ENCODE assay signal across 9 mouse cellular contexts in genomic region chr11:49794342-49795144, GRCm38 (mm10). TPM values are rescaled to one million over a fixed set of nuclear protein-coding genes. Genes with fewer than 3 reads are reported as not detected.
DNase-seq lines count a peak whose midpoint lies in the region; ATAC-seq and TF ChIP-seq lines count a peak whose summit lies in the region.
"Had no signal": no experiment of that assay in that cellular context is flagged by ENCODE, and none has a peak within 500 bp of the region (broad histone marks: within the 10 kb centered on the region; RNA-seq: fewer than 3 reads in every experiment).

No protein-coding gene starts in this region.

- H3K9me3 ChIP-seq in embryonic facial prominence, embryonic 12.5 days: no peaks in the 10 kb centered on the region
- H3K9me3 ChIP-seq in heart, embryonic 10.5 days: no peaks in the 10 kb centered on the region
- no peaks in the 10 kb centered on the region; the same call in 1 of the 2 replicates for H3K9me3 ChIP-seq in lung, embryonic 16.5 days (ENCODE audit: control insufficient read depth, low read length)

- H3K27me3 ChIP-seq in embryonic facial prominence, embryonic 12.5 days: no peaks in the 10 kb centered on the region
- peaks cover 5% of the 10 kb centered on the region; the same call in 1 of the 2 replicates for H3K27me3 ChIP-seq in heart, embryonic 10.5 days (ENCODE audit: insufficient read depth, poor library complexity, severe bottlenecking)
- H3K27me3 ChIP-seq in kidney, adult 2 months (replicated peaks; ENCODE audit: control insufficient read depth, insufficient read depth, low read length): no peaks in the 10 kb centered on the region
- H3K27me3 ChIP-seq in lung, embryonic 16.5 days (ENCODE audit: control insufficient read depth, insufficient read depth, low read depth, low read length): no peaks in the 10 kb centered on the region

- no peak for TF ChIP-seq CTCF in kidney, adult 2 months (conservative IDR thresholded peaks at IDR 0.05; ENCODE audit: insufficient read depth, insufficient read length, low read depth, low read length)

- H3K4me2 ChIP-seq in embryonic facial prominence, embryonic 12.5 days (replicated peaks): peak overlapping the region; percentile 95
- H3K4me2 ChIP-seq in lung, embryonic 16.5 days (ENCODE audit: low read depth, low read length): peak overlapping the region; percentile 98

- peak overlapping the region; percentile 78 for H3K27ac ChIP-seq in embryonic facial prominence, embryonic 12.5 days
- peak overlapping the region; percentile 87 for H3K27ac ChIP-seq in heart, embryonic 10.5 days
- no peak overlapping the region for H3K27ac ChIP-seq in kidney, adult 2 months (ENCODE audit: insufficient read depth, low read depth, low read length)
- H3K27ac ChIP-seq in lung, embryonic 16.5 days (ENCODE audit: low read length): no peak overlapping the region

- no peak; the same call in none of the 2 replicates for ATAC-seq in embryonic facial prominence, embryonic 12.5 days (ENCODE audit: insufficient number of reproducible peaks, insufficient read depth, low FRiP score, low TSS enrichment)
- peak; percentile 46; the same call in 1 of the 2 replicates for ATAC-seq in lung, embryonic 16.5 days (ENCODE audit: low read depth)
- ATAC-seq: Patski had no signal

- 0 out of 2 replicates have a peak, but pooled peaks cover 2% of the 10 kb centered on the region for H3K36me3 ChIP-seq in embryonic facial prominence, embryonic 12.5 days
- H3K36me3 ChIP-seq in heart, embryonic 10.5 days: no peaks in the 10 kb centered on the region; the same call in 1 of the 2 replicates
- no peaks in the 10 kb centered on the region for H3K36me3 ChIP-seq in kidney, adult 2 months (ENCODE audit: control insufficient read depth, insufficient read depth, low read length)
- H3K36me3 ChIP-seq in lung, embryonic 16.5 days (ENCODE audit: control insufficient read depth, insufficient read depth, low read length): no peaks in the 10 kb centered on the region

- DNase-seq in right cerebral cortex, postnatal 25 days: peak; percentile 21
- DNase-seq in right cerebral cortex, adult 18-20 months: no peak
- DNase-seq in heart, embryonic 10.5 days (ENCODE audit: low spot score): no peak
- peak; percentile 42 for DNase-seq in kidney, adult 2 months
- peak; percentile 11 for DNase-seq in ovary, postnatal 14 days (ENCODE audit: low spot score)
- DNase-seq in cerebellum, adult 9-10 months: no peak

- H3K4me1 ChIP-seq in embryonic facial prominence, embryonic 12.5 days: peaks cover 12% of the 10 kb centered on the region
- peaks cover 32% of the 10 kb centered on the region for H3K4me1 ChIP-seq in heart, embryonic 10.5 days
- H3K4me1 ChIP-seq in kidney, adult 2 months (ENCODE audit: control insufficient read depth, insufficient read depth, low read length): no peaks in the 10 kb centered on the region
- H3K4me1 ChIP-seq in lung, embryonic 16.5 days (replicated peaks; ENCODE audit: control insufficient read depth, insufficient read depth, low read length): peaks cover 5% of the 10 kb centered on the region; the same call in 1 of the 2 replicates

- no peak for TF ChIP-seq POLR2A in kidney, adult 2 months (IDR thresholded peaks at IDR 0.05; ENCODE audit: low read depth, low read length)

- under 1% methylated on average over 45 of the region's 45 CpGs for WGBS in embryonic facial prominence, embryonic 12.5 days
- under 1% methylated on average over 45 of the region's 45 CpGs for WGBS in heart, embryonic 10.5 days
- 5% methylated on average over 45 of the region's 45 CpGs for WGBS in kidney, adult 2 months
- WGBS in lung, embryonic 16.5 days: under 1% methylated on average over 39 of the region's 45 CpGs

- H3K9ac ChIP-seq in embryonic facial prominence, embryonic 12.5 days: peak overlapping the region; percentile 73
- peak overlapping the region; percentile 69 for H3K9ac ChIP-seq in lung, embryonic 16.5 days (ENCODE audit: low read length)

- H3K4me3 ChIP-seq in embryonic facial prominence, embryonic 12.5 days: peak overlapping the region; percentile 65
- H3K4me3 ChIP-seq in heart, embryonic 10.5 days: peak overlapping the region; percentile 78
- peak overlapping the region; percentile 43 for H3K4me3 ChIP-seq in kidney, adult 2 months (ENCODE audit: insufficient read depth, low read depth, low read length)
- H3K4me3 ChIP-seq in lung, embryonic 16.5 days (ENCODE audit: low read length): peak overlapping the region; percentile 62

RNA-seq across cellular contexts. Expression of gene Gfpt2, which starts 0.6 kb away (rescaled TPM):
- 25.3 and 27.5 TPM in 2 replicates for polyA plus RNA-seq in embryonic facial prominence, embryonic 12.5 days (2016; fragmentation: Nextera tagmentation; extraction: Ambion mirVana)
- 21.3 and 24.5 TPM in 2 replicates for polyA plus RNA-seq in heart, embryonic 10.5 days (2016; fragmentation: Nextera tagmentation; extraction: Ambion mirVana)
- 7.1 and 7.9 TPM in 2 replicates for polyA plus RNA-seq in kidney, adult 2 months (2012; rRNA removed)
- polyA plus RNA-seq in lung, embryonic 16.5 days (2015; fragmentation: Nextera tagmentation; extraction: Ambion mirVana): 9.7 and 11.8 TPM in 2 replicates

RNA-seq across cellular contexts. Expression of gene Mapk9, which starts 52.0 kb away (rescaled TPM):
- polyA plus RNA-seq in embryonic facial prominence, embryonic 12.5 days (2016; fragmentation: Nextera tagmentation; extraction: Ambion mirVana): 39.3 and 46.2 TPM in 2 replicates
- polyA plus RNA-seq in heart, embryonic 10.5 days (2016; fragmentation: Nextera tagmentation; extraction: Ambion mirVana): 30.2 and 31.5 TPM in 2 replicates
- 20.0 and 23.0 TPM in 2 replicates for polyA plus RNA-seq in kidney, adult 2 months (2012; rRNA removed)
- polyA plus RNA-seq in lung, embryonic 16.5 days (2015; fragmentation: Nextera tagmentation; extraction: Ambion mirVana): 33.0 and 33.7 TPM in 2 replicates

Comparison
In these comparisons a context has a peak if more than half of its experiments do, and no peak if none do; other contexts are left out.
1. DNase-seq: peak in right cerebral cortex, postnatal 25 days (single experiment), kidney, adult 2 months (single experiment) and ovary, postnatal 14 days (single experiment); none in right cerebral cortex, adult 18-20 months (single experiment), heart, embryonic 10.5 days (single experiment) and cerebellum, adult 9-10 months (single experiment).
2. H3K27ac ChIP-seq: peak in embryonic facial prominence, embryonic 12.5 days (single experiment) and heart, embryonic 10.5 days (single experiment); none in kidney, adult 2 months (single experiment) and lung, embryonic 16.5 days (single experiment).
3. Peak in every context shown above with its lines, with median percentiles within 50 percentile points of each other: H3K4me3 ChIP-seq.